Mouse (Mus musculus): Measurements from ENCODE around the gene Gm36864. TPM values are rescaled to one million over a fixed set of nuclear protein-coding genes. Genes with fewer than 3 reads are reported as not detected.

Gene Gm36864
- polyA plus RNA-seq, 1 experiment from 2014 or later, result not detected

Other genes starting within 250 kb of the Gm36864 start
- 1.0 and 1.1 TPM in 2 replicates for gene Klk1b11, start 240.3 kb upstream of the Gm36864 start, polyA plus RNA-seq (2015; fragmentation: Nextera tagmentation; extraction: Ambion mirVana)
- 0.68 and 0.87 TPM in 2 replicates for gene Klk1b26, start 224.0 kb upstream of the Gm36864 start, polyA plus RNA-seq (2015; fragmentation: Nextera tagmentation; extraction: Ambion mirVana)
- gene Klk1b27, start 183.9 kb upstream of the Gm36864 start, polyA plus RNA-seq (2015; fragmentation: Nextera tagmentation; extraction: Ambion mirVana), result 0.27 and 0.57 TPM in 2 replicates
- 0.53 TPM in 1 of 2 replicates, not detected in the other for gene Klk1b21, start 133.8 kb upstream of the Gm36864 start, polyA plus RNA-seq (2015; fragmentation: Nextera tagmentation; extraction: Ambion mirVana)
- gene Klk1b22, start 123.5 kb upstream of the Gm36864 start, polyA plus RNA-seq (2015; fragmentation: Nextera tagmentation; extraction: Ambion mirVana), result 0.80 and 1.1 TPM in 2 replicates
- gene Klk1b16, start 99.4 kb upstream of the Gm36864 start, polyA plus RNA-seq (2015; fragmentation: Nextera tagmentation; extraction: Ambion mirVana), result 0.33 TPM in 2 replicates
- gene Klk1b24, start 47.9 kb upstream of the Gm36864 start, polyA plus RNA-seq (2015; fragmentation: Nextera tagmentation; extraction: Ambion mirVana), result not detected in 2 replicates
- 0.31 and 0.63 TPM in 2 replicates for gene Klk1b3, start 38.0 kb upstream of the Gm36864 start, polyA plus RNA-seq (2015; fragmentation: Nextera tagmentation; extraction: Ambion mirVana)
- 0.33 and 0.50 TPM in 2 replicates for gene Klk1b4, start 28.7 kb upstream of the Gm36864 start, polyA plus RNA-seq (2015; fragmentation: Nextera tagmentation; extraction: Ambion mirVana)
- gene Klk1b5, start 20.2 kb upstream of the Gm36864 start, polyA plus RNA-seq (2015; fragmentation: Nextera tagmentation; extraction: Ambion mirVana), result 0.10 TPM in 1 of 2 replicates, not detected in the other
- gene Klk1, start 10.8 kb upstream of the Gm36864 start, polyA plus RNA-seq (2015; fragmentation: Nextera tagmentation; extraction: Ambion mirVana), result 2.2 and 3.8 TPM in 2 replicates
- 0.81 and 1.3 TPM in 2 replicates for gene 1700028J19Rik, start 10.5 kb downstream of the Gm36864 start, polyA plus RNA-seq (2015; fragmentation: Nextera tagmentation; extraction: Ambion mirVana)
- 76.8 and 86.3 TPM in 2 replicates for gene 2410002F23Rik, start 10.5 kb downstream of the Gm36864 start, polyA plus RNA-seq (2015; fragmentation: Nextera tagmentation; extraction: Ambion mirVana)
- gene Acp4, start 21.2 kb downstream of the Gm36864 start, polyA plus RNA-seq (2015; fragmentation: Nextera tagmentation; extraction: Ambion mirVana), result 0.14 TPM in 2 replicates
- not detected in 2 replicates for gene Gm15517, start 25.3 kb downstream of the Gm36864 start, polyA plus RNA-seq (2015; fragmentation: Nextera tagmentation; extraction: Ambion mirVana)
- gene Clec11a, start 70.7 kb downstream of the Gm36864 start, polyA plus RNA-seq (2015; fragmentation: Nextera tagmentation; extraction: Ambion mirVana), result 3.7 and 4.0 TPM in 2 replicates
- 0.14 and 0.29 TPM in 2 replicates for gene Shank1, start 74.1 kb downstream of the Gm36864 start, polyA plus RNA-seq (2015; fragmentation: Nextera tagmentation; extraction: Ambion mirVana)
- 0.26 and 0.38 TPM in 2 replicates for gene Syt3, start 147.9 kb downstream of the Gm36864 start, polyA plus RNA-seq (2015; fragmentation: Nextera tagmentation; extraction: Ambion mirVana)
- 0.59 and 0.90 TPM in 2 replicates for gene 1700008O03Rik, start 149.6 kb downstream of the Gm36864 start, polyA plus RNA-seq (2015; fragmentation: Nextera tagmentation; extraction: Ambion mirVana)
- gene Lrrc4b, start 192.8 kb downstream of the Gm36864 start, polyA plus RNA-seq (2015; fragmentation: Nextera tagmentation; extraction: Ambion mirVana), result 0.05 TPM in 1 of 2 replicates, not detected in the other
- gene Aspdh, start 229.2 kb downstream of the Gm36864 start, polyA plus RNA-seq (2015; fragmentation: Nextera tagmentation; extraction: Ambion mirVana), result not detected in 2 replicates
- gene Josd2, start 231.8 kb downstream of the Gm36864 start, polyA plus RNA-seq (2015; fragmentation: Nextera tagmentation; extraction: Ambion mirVana), result 30.6 and 37.4 TPM in 2 replicates

All from thymus, postnatal 0 days (tissue).